Mouse (Mus musculus) lung, postnatal 10 days (tissue): ENCODE measurements around the gene Bach2.

ENCODE experiments used
- DNase-seq: peaks from one replicate; pipeline ENCODE4 v3.0.0; 2021

The Bach2 gene

DNA sequence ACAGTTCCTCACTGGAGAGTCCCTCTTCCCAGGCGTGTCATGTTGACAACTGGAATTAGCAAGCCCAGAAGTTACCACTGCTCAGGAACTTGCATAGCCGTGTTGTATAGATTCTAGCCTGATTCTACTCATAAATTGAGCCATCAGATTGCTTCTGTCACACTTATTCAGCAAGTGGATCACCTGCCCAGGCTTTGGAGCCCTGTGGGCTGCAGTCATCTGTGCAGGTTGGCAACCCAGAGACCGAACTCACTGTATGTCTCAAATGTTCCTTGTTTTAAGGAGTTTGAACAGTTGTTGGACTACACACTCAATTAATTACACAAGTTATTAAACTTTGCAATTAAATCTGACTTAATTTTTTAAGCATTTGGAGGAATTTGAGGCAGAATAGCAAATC, 61.4 kb downstream of the Bach2 start:
- no peak for DNase-seq

DNA sequence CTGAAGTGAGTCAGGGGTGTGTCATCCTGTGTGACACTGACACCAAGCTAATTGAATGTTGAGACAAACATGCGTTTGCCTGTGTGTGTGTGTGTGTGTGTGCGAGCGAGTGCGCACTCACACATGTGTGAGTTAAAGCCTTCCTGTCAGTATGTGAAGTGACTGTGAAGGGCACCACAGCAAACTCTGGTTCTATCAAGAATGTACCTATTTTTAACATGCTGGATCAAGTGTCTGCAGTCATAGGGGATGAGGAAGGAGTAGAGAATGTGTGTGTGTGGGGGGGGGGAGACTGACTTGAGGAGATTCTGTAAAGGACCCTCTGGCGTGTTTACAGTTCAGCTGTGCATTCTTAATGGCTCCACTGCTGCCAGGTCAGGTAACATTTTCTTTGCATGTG, 64.1 kb downstream of the Bach2 start:
- no peak for DNase-seq

DNA sequence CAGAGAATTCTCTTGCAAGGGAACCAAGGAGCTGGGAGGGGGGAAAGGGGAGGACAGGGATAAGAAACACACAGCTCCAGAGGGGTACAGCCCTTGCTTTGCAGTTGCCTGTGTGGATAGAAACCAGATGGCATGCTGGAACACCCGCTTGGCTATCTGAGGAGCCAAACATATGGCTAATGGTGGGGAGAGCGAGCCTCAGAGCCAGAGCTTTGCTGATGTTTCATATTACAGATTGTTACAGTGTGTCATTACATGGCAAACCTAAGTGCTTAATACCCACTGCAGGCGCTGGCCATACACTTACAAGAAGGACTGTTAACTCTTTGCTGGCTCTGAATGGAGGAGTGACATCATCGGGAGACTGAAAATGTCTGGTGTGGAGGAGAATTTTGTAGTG, 64.5 kb downstream of the Bach2 start:
- peak; percentile 56 for DNase-seq

DNA sequence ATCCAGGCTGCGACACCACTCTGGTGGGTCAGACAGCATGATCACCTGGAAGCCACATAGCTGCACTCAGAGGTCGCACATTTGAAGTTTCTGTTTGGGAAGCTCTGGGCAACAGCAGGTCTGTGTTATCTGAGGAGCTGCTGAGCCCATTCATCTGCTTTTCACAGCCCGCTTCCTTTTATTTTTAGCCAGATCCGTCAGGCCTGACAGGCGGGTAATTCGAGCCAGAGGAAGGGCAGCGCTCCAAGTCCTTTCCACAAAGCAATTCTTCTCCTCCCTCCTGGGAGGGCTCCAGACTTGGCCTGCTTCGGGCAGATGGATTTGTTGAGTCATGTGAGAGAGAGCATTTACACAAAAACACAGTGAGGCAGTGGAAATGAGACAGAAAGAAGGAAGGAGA, 65.1 kb downstream of the Bach2 start:
- peak; percentile 96 for DNase-seq

DNA sequence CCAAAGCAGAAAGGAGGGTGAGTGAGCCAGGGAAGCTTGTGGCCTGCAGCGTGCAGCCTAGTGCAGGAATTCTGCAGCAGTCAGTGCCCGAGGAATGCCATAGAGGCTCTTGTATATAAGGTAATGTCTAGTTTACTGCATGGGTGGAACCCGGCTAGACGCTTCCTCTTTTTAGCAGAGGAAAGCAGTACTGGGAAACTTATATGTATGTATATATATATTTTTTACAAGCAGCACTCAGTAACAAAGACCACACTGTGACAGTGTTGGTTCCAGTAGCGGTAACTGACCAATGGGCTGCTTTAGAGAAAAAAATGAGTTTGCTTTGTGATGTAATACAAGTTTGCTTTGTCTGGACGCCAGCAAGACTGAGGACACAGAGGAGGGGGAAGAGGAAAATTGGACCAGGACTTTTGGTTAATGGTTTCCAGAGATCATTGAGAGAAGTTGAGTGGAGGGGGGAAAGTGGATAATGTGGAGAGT, 65.7 kb downstream of the Bach2 start:
- peak; percentile 56 for DNase-seq

DNA sequence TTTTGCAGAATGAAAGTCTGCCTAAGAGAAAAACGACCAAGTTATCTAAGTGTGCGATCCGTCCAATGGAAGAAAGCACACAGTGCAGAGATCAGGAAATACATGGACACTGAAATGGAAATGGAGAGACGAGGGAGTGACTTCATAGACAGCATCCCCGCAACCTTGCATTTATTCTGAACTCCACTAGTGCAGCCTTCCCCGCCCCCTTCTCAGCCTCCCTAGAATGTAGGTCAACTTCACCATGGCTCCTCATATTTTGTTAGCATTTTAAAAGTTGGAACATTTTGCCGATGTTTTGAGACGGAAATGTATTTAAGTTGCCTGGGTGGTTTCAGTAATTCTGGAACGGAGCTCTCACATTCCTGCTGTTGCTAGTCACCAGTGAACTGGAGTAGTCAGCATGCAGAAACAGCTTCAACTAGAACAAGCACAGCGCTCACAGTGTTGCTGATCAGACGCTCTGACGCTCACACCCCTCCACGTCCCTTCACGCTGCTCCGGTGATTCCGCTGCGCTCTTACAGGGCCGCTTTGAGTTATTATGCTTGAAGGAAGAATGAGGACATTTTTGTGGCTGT, 66.5 kb downstream of the Bach2 start:
- DNase-seq = peak; percentile 48

DNA sequence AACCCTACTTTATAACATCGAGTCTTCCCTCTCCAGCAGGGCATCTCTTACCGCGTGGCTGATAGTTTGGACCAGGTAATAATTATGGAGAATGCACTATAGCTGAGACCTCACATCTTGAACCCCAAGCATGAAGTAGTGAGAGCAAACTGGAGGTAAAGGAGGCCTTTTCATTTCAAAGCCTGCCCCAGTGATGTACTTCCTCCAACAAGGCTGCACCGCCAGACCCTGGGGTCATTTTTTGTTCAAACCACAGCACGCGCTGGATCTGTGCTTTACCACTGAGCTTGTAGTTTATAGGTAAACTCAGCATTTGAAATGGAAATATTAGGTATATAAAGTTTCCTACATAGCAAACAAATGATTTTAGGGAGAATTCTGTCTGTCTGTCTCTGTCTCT, 67.1 kb downstream of the Bach2 start:
- DNase-seq = no peak

DNA sequence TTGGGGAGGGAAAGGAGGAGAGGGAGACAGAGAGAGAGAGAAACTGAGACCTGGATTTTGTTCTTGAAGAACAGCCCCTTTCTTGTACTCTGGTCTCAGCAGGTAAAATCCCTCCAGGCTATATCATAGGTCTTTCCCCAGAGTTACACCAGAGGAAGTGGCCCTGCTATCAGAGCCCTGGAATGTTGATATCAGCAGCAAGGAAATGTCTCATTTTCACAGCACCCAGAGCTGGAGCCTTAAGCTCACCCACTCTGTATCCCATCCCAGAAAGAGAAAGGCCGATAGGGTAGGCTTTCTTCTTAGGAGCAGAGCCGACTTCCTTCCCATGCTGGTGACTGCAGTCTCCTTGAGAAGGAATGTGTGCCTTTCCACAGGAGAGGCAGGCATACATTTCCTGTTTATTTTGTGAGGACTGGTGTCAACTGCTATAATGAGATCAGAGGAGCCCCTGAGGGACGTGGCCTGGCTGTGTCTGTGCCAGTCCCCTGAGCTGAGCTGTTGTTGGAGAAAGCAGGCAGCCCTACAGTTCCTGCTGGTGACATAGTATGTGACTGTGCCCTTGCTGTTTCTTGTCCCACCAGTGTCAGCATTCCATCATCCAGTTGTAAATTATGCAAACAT, 67.7 kb downstream of the Bach2 start:
- DNase-seq = peak; percentile 68

DNA sequence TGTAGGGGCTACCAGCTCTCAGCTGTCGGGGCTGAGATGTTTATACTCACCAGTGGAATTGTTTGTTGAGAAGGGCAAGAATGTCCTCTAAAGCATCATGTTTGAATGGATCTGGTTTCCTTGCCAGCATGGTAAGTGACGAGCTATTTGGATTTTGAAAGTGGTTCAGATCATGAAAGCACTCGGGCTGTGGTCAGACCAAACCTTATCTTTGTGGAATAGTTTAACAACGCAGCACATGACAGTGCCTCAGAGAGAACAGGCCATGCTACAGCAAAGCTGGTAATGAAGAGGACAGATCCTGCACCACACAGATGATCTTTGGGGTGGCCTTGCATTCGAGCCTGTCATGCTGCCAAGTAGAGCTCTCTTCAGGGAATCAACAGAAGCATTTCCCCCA, 68.6 kb downstream of the Bach2 start:
- peak; percentile 39 for DNase-seq

DNA sequence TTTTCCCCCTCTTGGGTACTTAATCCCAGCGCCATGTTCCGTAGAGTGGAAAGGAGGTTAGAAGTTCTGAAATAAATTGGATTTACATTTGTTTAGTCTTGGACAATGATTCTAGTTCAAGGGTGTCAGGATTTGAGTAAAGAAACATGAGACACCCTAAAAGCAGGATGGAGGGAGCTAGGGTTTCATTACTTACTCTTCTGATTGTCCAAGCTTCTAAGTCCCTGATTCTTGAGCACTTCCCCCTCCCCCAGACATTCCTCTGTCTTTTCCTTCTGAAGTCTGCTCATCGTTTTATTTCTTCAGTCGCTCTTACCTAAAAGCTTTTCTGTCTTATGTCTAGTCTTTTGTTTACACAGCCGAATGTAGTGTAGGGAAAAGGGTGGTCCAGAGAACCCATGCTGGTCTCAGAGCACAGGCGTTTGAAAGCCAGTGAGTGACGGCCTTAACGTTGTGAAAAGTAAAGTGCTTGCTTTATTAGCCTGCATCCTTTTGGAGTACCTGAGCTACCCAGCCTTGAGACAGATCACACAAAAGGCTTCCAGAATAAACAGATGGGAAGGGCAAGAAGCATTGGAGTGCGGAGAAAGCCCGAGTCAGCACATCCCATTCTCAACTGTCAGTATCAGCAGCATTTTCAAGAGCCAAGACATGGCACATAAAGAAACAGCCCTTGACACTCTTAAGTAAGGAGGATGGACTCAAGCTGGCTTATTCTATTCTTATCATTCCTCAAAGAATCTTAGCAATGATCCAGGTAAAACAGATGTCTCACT, 73.8 kb downstream of the Bach2 start:
- no peak for DNase-seq

DNA sequence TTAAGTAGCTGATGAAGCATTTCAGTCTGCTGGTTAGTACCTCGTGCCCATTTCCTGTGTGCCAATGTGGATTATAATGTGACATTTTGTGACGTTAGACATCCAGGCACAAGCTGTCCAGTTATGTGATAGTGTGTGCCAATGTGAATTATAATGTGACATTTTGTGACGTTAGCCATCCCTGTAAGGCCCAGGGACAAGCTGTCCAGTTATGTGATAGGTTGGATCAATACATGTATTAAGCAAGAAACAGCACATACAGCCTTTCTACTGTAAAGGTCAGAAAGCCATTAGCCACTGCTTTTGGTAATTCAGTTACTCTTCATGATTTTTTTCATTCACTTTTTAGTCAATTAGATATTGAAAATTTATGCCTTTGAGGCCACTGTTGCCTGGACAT, 76.3 kb downstream of the Bach2 start:
- DNase-seq = no peak

DNA sequence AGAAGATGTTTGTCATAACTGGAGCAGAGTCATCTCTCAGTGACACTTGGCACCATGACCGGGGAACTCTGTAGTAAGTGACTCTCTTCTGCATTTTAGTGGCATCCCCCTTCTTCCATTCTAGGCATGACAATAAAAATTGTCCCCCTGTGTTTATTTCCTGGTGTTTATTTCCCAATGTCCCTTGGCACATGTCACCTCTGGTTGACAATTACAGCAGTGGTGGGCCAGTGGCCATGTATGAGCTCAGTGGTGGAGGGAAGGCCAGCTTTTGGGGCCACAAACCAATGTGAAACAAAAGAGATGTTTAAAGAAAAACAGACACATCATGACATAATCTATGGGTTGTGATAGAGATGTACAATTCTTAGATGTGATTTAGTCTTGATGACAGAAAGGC, 80.0 kb downstream of the Bach2 start:
- DNase-seq = peak; percentile 71

DNA sequence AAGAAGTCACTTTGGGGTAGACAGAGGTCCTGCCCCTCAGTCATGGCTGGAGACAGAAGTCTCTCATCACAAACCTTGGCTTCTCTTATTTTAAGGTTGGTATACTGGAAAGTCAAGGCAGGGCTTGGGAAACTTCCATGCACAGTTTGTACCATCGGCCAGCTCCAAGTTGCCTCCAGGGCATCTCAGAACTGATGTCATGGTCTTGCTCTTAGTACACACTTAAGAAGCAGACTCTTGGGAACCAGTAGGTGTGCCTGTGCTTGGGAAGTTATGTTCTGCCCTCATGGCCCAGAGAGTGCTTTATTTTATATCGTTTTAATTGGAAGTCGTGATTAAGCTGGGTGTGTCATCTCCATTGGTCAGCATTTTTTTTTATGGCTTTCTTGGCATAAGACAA, 80.7 kb downstream of the Bach2 start:
- no peak for DNase-seq

DNA sequence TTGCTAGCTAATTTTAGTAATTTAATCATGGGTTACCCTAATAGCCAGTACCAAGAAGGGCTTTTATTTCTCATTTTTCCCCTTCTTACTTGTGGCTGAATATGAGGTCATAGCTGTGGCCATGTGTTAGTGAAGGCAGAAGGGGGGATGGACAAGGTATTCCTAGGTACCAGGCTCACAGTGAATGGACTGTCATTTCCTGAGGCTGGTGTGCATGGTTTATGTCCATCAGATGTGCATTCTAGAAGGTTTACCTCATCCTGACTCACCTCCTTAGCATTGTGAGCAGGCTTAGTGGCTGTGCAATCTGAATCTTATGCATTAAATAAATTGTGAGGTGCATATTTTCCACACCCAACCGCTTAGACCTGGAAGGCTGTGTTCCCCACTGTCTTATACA, 81.4 kb downstream of the Bach2 start:
- no peak for DNase-seq

DNA sequence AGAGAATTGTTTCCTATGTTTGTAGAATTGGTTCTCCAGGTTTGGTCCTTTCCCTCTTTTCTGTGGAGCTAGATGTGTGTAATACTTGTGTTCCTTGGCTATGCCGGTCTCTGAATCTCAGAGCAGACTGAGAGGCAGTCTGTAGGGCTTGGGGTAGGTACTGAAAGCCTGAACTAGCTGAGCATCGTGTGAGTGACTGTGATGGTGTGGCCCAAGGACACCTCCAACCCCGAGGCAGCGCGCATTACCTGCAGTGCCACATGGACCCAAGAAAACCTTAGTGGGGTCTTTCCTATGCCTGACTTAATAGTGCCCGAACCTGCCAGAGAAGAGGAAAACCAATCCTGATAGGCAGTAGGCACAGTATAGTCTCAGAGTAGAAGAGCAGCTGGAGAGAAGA, 85.5 kb downstream of the Bach2 start:
- no peak for DNase-seq

DNA sequence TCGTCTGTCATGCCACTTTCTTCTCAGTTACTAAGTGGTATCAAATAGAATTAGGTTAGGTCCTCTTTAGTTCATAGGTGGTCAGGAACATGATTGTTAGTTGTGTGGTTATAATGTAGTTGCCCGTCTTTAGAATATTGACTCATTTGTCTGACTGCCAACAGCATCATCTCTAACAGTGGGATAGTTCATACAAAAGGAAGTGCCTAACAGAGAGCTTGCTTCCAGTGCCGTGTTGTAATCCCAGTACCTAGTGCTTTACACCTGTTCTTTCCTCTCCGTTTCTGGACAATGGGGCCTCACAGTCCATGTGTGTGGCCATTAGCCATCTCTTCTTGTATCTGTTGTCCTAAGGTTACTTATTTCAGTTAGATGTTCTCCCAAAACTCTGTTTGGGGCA, 86.4 kb downstream of the Bach2 start:
- DNase-seq = no peak

DNA sequence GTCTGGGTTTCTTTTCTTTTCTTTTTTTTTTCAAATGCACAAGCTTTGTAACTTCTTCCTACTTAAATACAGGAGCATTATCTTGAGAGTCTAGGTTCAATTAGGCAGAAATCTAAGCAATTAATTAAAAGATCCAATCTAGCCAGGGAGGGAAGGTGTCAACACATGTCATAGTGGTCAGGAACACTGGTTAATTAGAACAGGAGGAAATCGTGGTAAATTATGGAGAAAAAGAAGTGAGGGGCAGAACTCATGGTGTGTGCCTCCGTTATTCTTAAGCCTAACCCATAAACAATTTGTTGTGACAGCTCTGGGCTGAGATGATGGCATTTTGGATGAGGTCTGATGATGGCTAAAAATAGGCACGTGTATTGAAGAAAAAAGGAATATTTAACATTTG, 87.0 kb downstream of the Bach2 start:
- no peak for DNase-seq

DNA sequence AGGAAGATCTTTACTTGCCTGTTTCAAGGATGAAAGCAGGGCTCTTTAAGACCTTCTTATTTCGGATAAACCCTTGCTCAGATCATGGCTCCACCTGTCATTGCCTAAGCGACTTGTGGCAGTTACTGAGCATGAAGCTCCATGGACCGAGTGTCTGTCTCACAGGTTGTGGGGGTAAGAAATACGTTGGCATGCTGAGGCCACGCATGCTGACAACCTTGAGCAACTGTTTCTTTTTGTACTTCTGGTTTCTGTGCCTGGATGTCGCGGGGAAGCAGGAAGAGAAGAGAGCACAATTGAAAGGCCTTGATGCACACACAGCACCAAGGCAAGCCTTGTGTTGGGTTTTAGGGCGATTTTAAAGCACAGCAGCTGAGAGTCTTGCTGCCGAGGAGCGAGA, 87.7 kb downstream of the Bach2 start:
- DNase-seq = no peak

DNA sequence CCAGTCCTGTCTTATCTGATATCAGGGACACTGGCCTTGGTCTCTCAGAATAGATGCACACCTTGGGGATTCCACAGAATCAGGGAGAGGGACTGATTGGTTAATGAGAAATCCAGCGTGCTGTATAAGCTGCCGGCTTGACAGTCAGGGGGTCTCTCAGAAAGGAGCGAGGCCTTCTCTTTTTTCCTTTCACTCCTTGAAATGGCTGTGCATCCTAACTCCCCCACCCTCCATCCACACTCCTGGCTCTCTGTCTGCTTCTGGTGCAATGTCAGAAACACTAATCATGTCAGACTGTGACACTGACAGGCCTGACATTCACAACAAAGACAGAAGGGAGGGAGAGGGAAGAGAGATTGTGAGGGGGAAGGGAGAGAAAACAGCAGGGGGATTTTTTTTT, 88.3 kb downstream of the Bach2 start:
- no peak for DNase-seq

DNA sequence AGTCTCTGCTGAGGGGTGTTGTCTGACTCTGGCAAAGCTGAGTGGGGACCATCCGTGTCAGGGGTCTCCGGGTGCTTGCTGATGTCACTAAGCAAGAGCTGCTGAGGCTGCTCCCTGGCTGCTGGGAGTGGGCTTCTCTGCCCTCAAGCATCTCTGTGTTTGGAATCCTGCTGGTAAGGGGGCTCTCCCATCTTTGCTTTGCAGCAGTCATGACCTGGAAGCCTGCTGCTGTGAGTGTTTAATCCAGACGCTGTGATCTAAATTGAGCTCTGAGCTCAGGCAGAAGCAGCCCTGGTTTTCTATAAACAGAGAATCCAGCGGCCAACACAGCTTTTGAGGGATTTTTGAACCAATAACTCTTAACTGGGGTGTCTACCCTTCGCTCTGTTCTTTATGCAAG, 89.0 kb downstream of the Bach2 start:
- peak; percentile 16 for DNase-seq

DNA sequence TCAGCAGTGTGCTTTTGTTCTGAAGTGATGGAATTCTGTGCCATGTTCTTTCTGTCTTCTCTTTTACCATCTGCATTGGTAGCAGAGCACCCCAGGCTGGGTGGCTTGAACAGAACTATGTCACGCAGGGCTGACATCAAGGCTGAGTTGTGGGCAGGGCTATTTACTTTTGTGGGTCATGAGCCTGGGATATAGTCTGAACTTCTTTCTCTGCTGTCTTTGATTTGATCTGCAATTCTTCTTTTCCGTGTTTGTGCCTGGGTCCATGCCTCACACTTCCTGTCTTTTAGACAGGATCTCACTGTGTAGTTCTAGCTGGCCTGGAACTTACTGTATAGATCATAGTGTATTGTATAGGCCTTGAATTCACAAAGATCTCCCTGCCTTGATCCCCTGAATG, 90.0 kb downstream of the Bach2 start:
- DNase-seq = no peak

DNA sequence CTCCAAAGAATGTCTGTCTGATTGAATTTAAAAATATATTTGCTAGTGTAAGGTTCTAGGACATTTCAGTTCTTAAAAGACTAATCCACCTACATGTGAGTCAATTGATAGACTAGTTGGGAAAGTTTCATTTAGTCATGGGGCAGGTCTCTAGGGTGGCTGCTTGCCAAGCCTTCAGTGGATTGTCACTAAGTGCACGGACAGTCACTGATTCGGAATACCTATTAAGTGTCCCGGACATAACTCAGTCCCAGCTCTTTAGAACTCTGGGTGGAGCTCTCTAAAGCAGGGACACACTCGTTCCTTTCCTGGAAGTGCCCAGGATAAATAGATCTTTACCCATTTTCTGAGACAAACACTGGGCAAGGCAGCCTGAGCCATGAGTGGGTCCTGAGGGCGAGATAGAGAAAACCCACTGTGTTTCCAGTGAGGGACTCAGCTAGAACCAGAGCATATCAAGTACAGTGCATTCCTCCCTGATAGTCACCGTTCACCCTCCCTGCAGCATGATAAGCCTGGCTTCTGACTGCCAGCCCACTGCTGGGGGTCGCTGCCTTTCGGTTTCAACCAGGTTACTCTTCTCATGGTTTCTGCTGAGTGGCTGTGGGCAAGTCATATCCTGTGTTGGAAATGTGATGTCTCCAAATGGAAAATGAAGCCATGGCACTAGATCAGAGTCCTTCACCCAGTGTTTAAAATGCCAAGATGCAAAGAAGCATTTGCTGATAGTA, 92.1 kb downstream of the Bach2 start:
- DNase-seq = no peak

DNA sequence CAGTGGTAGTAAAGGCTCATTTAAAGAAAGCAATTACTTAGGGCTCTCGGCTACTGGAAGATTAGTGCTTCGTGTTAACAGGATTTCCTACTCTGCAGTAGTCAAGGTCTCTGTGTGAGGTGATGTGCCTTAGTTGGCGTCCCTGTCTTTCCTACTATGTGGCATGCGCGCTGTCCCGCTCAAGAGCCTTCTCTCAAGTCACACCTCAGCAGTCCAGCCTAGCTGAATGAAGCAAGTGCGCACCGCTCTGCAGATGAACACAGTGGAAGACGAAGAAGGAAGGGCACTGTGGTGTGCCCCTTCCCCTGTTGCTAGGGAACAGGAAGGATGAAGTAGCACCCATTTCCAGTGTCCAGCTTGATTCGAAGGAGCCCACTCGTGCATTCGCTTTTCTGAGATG, 93.4 kb downstream of the Bach2 start:
- no peak for DNase-seq

DNA sequence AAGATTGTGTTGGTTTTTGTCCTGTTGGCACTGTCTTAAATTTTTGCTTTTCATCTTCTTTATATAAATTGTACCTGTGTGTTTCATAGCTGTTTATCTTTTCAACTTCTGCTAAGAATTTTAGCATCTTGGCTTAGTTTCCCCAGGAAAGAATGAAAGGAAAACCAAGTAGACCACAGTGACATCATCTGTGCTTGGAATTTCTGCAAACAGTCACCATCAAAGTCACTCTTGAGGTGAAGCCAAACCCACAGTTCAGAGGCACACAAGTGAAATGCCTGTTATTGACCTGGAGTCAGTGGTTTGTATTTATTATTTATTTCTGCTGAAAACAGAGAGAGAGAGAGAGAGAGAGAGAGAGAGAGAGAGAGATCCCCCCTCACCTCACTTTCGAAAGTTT, 95.5 kb downstream of the Bach2 start:
- no peak for DNase-seq
